Mouse (Mus musculus) heart, adult 2 months (tissue): ENCODE results near the gene Spred1. TPM values are rescaled to one million over a fixed set of nuclear protein-coding genes. Genes with fewer than 3 reads are reported as not detected.

Experiments used
- DNase-seq, 2 experiments: peaks; one replicate each; pipeline ENCODE4 v3.0.0; 2021
- H3K27ac ChIP-seq: fragments of 200-600 bp; 2 replicates; pipeline ENCODE4 v1.8.1; 2022
- H3K27me3 ChIP-seq: fragments of 200-500 bp; 2 replicates; pipeline ENCODE4 v1.6.1; 2012; ENCODE audit warnings: mild to moderate bottlenecking, low read length, inconsistent platforms, mixed read lengths; ENCODE audit not compliant: control insufficient read depth, insufficient read depth
- H3K36me3 ChIP-seq: fragments of 200-500 bp; 2 replicates; pipeline ENCODE4 v1.6.1; 2012; ENCODE audit warnings: low read length, inconsistent platforms; ENCODE audit not compliant: control insufficient read depth, insufficient read depth
- H3K4me1 ChIP-seq: fragments of 200-500 bp; 2 replicates; pipeline ENCODE4 v1.6.1; 2011; ENCODE audit warnings: low read length; ENCODE audit not compliant: control insufficient read depth, insufficient read depth
- H3K4me3 ChIP-seq: fragments of 200-600 bp; 2 replicates; pipeline ENCODE4 v1.8.1; 2022
- H3K79me2 ChIP-seq: fragments of 200-500 bp; replicated peaks from 2 replicates; pipeline ENCODE4 v1.6.1; 2012; ENCODE audit warnings: mild to moderate bottlenecking, inconsistent platforms, low read length, moderate library complexity, mixed read lengths; ENCODE audit not compliant: control insufficient read depth, insufficient read depth
- H3K9ac ChIP-seq: fragments of 200-500 bp; 2 replicates; pipeline ENCODE4 v1.6.1; 2012; ENCODE audit warnings: low read depth, mild to moderate bottlenecking, control low read depth, inconsistent platforms, low read length, mixed read lengths
- CTCF ChIP-seq: fragments of 200-600 bp; IDR thresholded peaks from 2 replicates; pipeline ENCODE4 v1.8.1; 2022; ENCODE audit warnings: antibody characterized with exemption, mild to moderate bottlenecking, moderate library complexity
- EP300 ChIP-seq: fragments of 200-500 bp; IDR thresholded peaks from 2 replicates; pipeline ENCODE4 v1.6.1; 2011; ENCODE audit warnings: low read depth, low read length, control low read depth; ENCODE audit not compliant: insufficient read depth
- POLR2A ChIP-seq: fragments of 200-500 bp; IDR thresholded peaks from 2 replicates; pipeline ENCODE4 v1.6.1; 2011; ENCODE audit warnings: mild to moderate bottlenecking, low read depth, low read length, control low read depth; ENCODE audit not compliant: insufficient read depth
- WGBS: fragments of 180-500 bp; shearing (Covaris S2); methylation state at CpG from one replicate; pipeline ENCODE4 v1.1.7; 2018; 5-methylcytosine and 5-hydroxymethylcytosine counted together
- intact Hi-C: fragments of 180-260 bp; cut with DNase I; formaldehyde crosslinking; loops from one replicate; pipeline ENCODE4 v1.15.1; 2025
- polyA plus RNA-seq: library from polyadenylated mRNA; depleted of rRNA; stranded (reverse); fragments of >200 nt; gene quantifications from 2 replicates; pipeline ENCODE4 v1.2.3, GENCODE M21; 2012
- total RNA-seq, 2 experiments: library from RNA; stranded (reverse); gene quantifications; 2 replicates each; pipeline ENCODE4 v1.2.3; 2021

Gene Spred1
- total and polyA plus RNA-seq, 3 experiments = 3.7 to 15.6 (median 14.0) TPM

DNA sequence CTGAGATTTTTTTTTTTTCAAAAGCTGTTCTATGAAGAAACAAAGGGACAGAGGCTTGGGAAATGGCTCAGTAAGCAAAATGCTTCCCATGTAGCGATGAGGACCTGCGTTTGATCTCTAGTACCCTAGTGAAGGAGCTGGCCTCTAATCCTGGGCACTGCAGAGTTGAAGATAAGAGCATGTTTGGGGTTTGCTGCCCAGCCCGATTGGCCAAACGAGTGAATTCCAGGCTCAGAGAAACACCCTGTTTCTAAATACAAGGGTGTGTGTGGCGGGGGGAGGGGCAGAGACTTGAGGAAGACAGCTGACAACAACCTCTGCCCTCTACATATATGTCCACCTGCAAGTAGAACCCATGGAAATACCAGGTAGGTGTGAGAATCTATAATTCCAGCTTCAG lies 23.9 kb upstream of the Spred1 start:
- intact Hi-C loops = no loop called here
- no peak for TF ChIP-seq CTCF
- no peak for TF ChIP-seq EP300
- no peak for TF ChIP-seq POLR2A
- no peak overlapping the region for H3K27ac ChIP-seq
- H3K4me3 ChIP-seq = no peak overlapping the region
- DNase-seq = no peak
- no peak overlapping the region for H3K9ac ChIP-seq
- no peaks in the 10 kb centered on the region for H3K27me3 ChIP-seq
- H3K79me2 ChIP-seq = no peaks in the 10 kb centered on the region
- peaks cover 8% of the 10 kb centered on the region for H3K4me1 ChIP-seq
- 50% methylated on average over 5 of the region's 5 CpGs for WGBS
- peaks cover 3% of the 10 kb centered on the region for H3K36me3 ChIP-seq

GRCm38 (mm10) chr2:117099316-117099715 lies 21.9 kb upstream of the Spred1 start:
- no peak for DNase-seq
- no peaks in the 10 kb centered on the region for H3K36me3 ChIP-seq
- no peaks in the 10 kb centered on the region for H3K27me3 ChIP-seq
- no peak overlapping the region for H3K9ac ChIP-seq
- H3K4me3 ChIP-seq = no peak overlapping the region
- no peak for TF ChIP-seq POLR2A
- TF ChIP-seq EP300 = no peak
- TF ChIP-seq CTCF = no peak
- no peaks in the 10 kb centered on the region for H3K79me2 ChIP-seq
- 8% methylated on average over 10 of the region's 10 CpGs for WGBS
- H3K4me1 ChIP-seq = peaks cover 6% of the 10 kb centered on the region
- no peak overlapping the region for H3K27ac ChIP-seq
- intact Hi-C loops = no loop called here

DNA sequence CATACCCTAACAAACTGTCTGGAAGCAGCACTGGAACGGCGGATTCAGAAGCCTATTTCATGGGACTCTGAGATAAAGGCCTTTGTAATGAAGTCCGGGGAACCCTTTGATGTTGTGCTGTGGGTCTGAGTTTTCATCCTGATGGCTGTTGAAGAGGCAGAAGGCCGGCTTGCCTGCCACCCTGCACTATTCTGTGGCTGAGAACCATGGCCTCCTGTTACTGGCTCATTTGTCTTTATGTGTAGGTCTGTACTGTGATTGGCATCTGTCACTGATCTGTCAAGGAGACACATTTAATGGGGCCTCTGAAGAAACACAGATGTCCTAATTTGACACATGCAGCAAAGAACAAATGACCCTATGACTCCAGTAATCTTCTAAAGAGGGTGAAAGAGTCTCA lies 17.7 kb upstream of the Spred1 start:
- intact Hi-C loops = no loop called here
- H3K79me2 ChIP-seq = no peaks in the 10 kb centered on the region
- H3K4me3 ChIP-seq = no peak overlapping the region
- no peak for DNase-seq
- H3K27ac ChIP-seq = no peak overlapping the region
- H3K4me1 ChIP-seq = peaks cover 3% of the 10 kb centered on the region
- no peaks in the 10 kb centered on the region for H3K36me3 ChIP-seq
- H3K27me3 ChIP-seq = no peaks in the 10 kb centered on the region
- 61% methylated on average over 4 of the region's 4 CpGs for WGBS
- H3K9ac ChIP-seq = no peak overlapping the region
- TF ChIP-seq POLR2A (no peak), CTCF (no peak), EP300 (no peak)

DNA sequence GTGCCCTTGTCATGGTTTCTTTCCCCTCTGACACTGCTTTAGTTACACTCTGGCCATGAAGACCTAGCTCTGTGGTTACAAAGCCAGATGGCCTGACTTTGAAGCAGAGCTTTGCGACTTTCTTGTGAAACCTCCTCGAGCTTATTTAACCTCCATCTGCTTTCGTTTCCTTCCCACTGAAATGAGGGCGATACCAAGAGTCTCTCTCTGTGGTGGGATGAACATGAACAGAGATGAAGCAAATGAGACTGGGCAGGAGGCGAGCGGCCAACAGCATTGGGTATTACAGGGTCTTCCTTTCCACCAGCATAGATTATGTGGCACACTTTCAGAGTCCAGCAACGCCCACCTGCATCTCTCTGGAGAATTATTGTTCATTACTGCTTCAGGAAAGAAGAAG lies 15.8 kb upstream of the Spred1 start:
- Histone ChIP-seq H3K36me3 (no peaks in the 10 kb centered on the region), H3K27me3 (no peaks in the 10 kb centered on the region), H3K4me1 (no peaks in the 10 kb centered on the region), H3K9ac (no peak overlapping the region), H3K27ac (no peak overlapping the region), H3K79me2 (no peaks in the 10 kb centered on the region), H3K4me3 (no peak overlapping the region)
- TF ChIP-seq POLR2A (no peak), EP300 (no peak), CTCF (no peak)
- WGBS = 79% methylated on average over 7 of the region's 7 CpGs
- no peak for DNase-seq
- intact Hi-C loops = no loop called here

GRCm38 (mm10) chr2:117108059-117108458 lies 13.1 kb upstream of the Spred1 start:
- H3K27ac ChIP-seq = no peak overlapping the region
- H3K9ac ChIP-seq = no peak overlapping the region
- intact Hi-C loops = no loop called here
- DNase-seq = peak in 1 of 2 experiments; percentile 38
- no peak overlapping the region for H3K4me3 ChIP-seq
- no peaks in the 10 kb centered on the region for H3K27me3 ChIP-seq
- no peaks in the 10 kb centered on the region for H3K79me2 ChIP-seq
- H3K4me1 ChIP-seq = no peaks in the 10 kb centered on the region
- 0 out of 2 replicates have a peak, but pooled peaks have one; percentile 14 for TF ChIP-seq EP300
- TF ChIP-seq POLR2A = no peak
- WGBS = 74% methylated on average over 4 of the region's 4 CpGs
- H3K36me3 ChIP-seq = no peaks in the 10 kb centered on the region

DNA sequence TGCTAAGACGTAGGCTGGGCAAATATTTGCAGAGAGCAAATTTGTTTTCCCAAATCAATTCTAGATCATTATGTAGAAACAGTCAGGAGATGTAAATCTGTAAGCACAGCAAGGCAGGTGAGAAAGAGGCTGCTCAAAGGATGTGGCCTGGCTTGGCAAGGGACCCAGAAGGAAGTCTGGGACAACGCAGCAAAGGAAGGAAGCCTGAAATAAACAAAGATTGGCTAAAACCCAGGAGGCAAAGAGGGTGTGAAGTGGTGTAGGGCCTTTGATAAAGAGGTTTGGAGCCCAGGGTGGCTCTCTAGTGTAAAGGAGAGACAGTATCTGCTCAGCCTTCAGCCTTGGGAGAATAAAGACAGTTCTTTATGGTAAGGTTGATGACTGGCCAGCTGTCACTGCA lies 11.9 kb upstream of the Spred1 start:
- H3K4me3 ChIP-seq = no peak overlapping the region
- no peaks in the 10 kb centered on the region for H3K79me2 ChIP-seq
- TF ChIP-seq EP300 = 0 out of 2 replicates have a peak, but pooled peaks have one; percentile 7
- TF ChIP-seq POLR2A = no peak
- no peak for TF ChIP-seq CTCF
- WGBS = 30% methylated on average over 2 of the region's 2 CpGs
- no peaks in the 10 kb centered on the region for H3K27me3 ChIP-seq
- intact Hi-C loops = no loop called here
- peak in 1 of 2 experiments; percentile 55 for DNase-seq
- no peak overlapping the region for H3K9ac ChIP-seq
- peaks cover 3% of the 10 kb centered on the region for H3K4me1 ChIP-seq
- H3K27ac ChIP-seq = no peak overlapping the region; the same call in 1 of the 2 replicates
- H3K36me3 ChIP-seq = 0 out of 2 replicates have a peak, but pooled peaks cover under 1% of the 10 kb centered on the region
